Mouse (Mus musculus) frontal cortex, adult 2 months (tissue): ENCODE measurements around the gene Pkp4. TPM values are rescaled to one million over a fixed set of nuclear protein-coding genes. Genes with fewer than 3 reads are reported as not detected.

Source experiments
- DNase-seq, 2 experiments: peaks; one replicate each; pipeline ENCODE4 v3.0.0; 2022; ENCODE audit warnings: low spot score in 1 of 2; ENCODE audit errors: extremely low spot score in 1 of 2
- polyA plus RNA-seq: library from polyadenylated mRNA; depleted of rRNA; stranded (reverse); fragments of >200 nt; gene quantifications from 2 replicates; pipeline ENCODE4 v1.2.3, GENCODE M21; 2012; rRNA removed

Gene Pkp4
- 140 and 149 TPM in 2 replicates for polyA plus RNA-seq

DNA sequence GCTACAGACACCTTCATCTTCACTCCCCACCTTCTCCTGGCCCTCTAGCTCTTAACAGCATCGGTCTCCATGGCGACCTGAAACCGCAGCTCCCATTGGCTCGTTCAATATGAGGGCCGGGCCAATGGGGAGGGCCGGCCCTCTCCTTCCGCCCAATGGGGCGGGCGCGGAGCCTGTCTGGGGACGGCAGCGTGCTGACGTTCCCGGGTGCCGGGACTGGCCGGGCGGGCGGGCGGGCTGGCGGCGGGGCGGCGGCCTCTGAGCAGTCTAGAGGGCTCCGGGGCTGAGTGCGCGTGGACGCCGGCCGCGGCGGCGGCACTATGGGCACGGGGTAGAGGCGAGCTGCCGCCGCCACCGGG is at the start of gene Pkp4, which contains the start of gene Ccdc148:
Pkp4 (plus strand) TSS at position 246 of the 359 bp plus-strand sequence.
Ccdc148 (minus strand) TSS at position 79 of the 359 bp plus-strand sequence.
- peak; percentile 89 to 94 for DNase-seq

DNA sequence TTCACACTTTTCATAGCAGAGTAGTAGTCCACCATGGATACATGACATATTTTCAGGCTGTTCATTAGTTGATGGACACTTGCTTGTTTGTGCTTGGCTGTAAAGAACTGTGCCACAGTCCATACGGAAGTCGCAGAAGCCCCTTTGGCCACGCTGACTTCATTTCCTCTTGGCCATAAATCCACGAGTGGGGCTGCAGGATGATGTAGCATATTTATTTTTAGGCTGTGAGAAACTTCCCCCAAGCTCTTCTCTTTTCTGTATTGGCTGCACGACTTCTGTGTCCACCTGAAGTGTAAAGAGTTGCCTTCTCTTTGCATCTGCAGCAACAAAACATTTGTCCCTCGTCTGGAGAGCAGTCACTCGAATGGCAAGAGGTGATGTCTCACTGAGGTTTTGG is 31.6 kb upstream of the Pkp4 start:
- DNase-seq, result no peak

DNA sequence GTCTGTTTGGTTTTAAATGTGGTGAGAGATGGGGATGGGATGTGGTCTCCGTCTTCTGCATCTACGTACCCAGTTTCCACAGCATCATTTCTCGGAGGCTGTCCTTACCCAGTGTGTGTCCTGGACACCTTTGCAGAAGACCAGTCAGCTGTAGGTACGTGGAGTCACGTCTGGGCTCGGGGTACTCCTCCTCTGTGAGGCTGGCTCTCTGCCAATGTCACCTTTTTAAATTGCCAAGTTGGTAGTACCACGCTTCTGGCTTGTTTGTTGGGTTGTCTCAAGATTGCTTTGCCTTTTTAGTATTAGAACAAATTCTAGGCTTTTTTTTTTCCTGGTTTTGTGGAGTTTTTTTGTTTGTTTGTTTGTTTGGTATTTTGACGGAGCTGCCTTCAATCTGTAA is 30.8 kb upstream of the Pkp4 start:
- no peak for DNase-seq

DNA sequence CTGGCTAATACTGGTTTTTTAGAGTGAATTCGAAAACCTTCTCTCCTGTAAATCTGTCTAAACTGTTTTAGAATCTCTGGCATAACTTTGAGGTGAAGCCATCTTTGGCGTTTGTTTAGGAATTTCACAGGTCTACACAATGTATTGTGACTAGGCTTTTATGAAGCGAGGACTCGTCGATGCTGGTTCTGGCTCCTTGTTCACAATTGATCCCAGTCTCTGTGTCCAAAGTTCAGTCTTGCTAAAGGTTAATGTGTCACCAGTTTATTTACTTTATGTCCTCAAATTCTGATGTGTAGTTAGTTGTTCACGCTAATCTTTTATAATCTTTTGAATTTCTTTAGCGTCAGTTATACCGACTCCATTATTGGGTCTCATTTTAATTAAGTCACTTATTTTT is 29.6 kb upstream of the Pkp4 start:
- no peak for DNase-seq

DNA sequence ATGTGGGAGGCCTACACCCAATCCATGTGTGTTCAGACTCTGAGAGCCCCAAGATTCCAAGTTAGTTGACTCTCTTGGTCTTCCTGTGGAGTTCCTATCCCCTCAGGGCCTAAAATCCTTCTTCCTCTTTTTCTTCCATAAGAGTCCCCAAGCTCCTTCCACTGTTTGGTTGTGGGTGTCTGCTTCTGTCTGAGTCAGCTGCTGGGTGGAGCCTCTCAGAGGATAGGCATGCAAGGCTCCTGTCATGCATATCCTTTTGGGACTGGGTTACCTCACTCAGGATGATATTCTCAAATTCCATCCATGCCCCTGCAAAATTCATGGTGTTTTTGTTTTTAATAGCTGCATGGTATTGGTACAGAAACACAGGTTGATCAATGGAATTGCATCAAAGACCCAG is 5.2 kb upstream of the Pkp4 start:
- no peak for DNase-seq

DNA sequence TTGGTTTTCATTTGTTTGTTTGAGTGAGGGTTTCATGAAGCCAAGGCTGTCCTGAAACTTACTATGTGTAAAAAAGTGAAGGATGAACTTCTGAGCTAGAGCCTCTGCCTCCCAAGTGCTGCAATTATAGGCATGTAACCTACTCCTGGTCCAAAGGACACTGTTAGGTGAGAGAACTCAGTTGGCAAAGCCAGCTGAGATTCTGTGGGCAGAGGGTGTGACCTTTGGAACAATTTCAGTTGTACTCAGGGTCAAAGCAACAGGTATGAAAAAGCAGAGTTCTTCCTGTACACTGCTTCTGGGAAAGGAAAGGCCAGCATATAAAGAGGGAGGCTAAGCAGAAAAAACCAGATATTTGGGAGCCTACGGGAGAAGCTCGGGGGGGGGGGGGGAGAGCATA is 2.5 kb upstream of the Pkp4 start:
- DNase-seq, result no peak

DNA sequence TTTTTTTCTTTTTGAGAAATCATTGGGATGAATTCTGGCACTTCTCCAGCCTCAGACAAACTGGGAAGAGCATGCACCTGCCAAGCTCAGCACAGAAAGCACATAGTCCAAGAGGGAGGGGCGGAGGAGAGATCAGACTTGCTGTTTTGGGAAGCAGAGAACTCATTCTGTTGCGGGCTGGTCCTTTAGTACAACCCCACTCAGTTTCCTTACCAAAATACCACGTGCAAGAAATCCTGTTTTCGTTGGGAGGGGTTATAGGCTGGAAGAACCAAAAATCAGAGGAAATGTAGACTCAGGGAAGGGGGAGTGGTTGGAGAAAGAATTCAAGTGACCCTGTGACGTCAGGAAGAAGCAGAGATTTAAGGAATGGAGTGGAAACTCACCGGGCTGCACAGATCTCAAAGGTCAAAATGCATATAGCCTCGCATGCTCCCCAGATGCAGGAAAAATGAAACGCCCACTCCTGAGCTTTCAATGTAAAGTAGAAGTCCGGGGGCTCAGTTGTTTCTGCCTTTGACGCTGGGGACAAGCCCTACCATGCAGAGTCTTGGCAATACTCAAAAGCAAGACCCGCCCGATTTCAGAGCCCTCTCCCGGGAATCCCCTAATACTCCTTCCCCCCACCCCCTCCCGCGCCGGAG is 567 bp upstream of the Pkp4 start:
- peak; percentile 22 to 35 for DNase-seq

DNA sequence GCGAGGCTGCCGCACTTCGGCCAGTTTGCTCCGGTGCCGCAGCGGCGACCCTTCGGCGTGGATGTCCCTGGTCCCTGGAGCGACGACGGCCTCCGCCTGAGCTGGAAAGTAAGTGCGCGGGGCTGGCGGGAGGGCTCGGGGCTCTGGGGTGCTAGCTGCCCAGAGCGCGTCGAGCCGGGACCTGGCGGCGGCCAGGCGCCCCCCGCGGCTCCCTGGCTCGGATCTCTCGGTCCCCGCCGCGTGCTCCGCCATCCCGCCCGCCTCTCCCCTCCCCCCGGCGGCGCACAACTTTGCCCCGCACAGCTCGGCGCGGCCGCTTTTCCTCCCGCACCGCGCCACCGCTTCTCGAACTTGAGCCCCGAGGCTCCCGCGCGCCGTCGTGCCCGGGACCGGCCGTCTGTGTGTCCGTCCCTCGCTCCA is 381 bp downstream of the Pkp4 start:
- DNase-seq, result no peak

DNA sequence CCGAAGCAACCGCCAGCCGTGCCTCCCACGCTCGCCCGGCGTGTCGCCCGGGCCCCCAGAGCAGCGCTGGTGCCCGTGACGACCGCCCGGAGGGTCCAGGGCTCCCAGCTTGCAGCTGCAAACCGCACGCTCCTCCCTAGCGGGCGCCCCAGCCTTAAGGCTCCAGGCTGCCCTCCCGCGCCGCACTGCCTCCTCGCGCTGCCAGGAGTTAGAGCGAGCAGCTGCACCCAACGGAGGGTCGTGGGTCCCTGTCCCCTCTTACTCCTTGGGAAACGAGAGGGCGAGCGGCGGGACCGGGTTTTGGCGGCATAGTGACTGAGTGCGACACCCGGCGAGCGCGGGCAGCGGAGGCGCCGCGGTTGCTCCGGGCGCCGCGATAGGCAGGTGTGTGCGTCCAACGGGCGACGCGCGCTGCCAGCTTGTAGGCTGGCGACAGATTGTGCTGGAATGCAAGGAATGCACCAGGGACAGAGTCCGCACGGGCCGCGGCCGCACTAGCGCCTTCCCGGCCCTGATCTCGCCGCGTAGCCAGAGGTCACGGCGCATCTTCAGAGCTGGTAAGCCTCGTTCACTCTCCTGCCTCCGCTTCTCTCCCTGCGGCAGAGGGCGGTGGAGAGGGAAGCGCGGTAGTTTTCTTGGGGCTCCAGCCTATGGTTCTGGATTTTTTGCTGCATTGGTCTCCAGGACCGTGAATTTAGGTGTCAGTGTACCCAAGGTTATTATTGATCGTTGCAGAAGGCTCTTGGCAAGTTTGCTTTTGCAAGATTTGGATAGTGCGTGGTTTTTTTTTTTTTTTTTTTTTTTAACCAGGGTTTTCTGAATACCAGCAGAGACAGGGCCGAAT is 1.0 kb downstream of the Pkp4 start:
- DNase-seq, result peak; percentile 28 to 75

DNA sequence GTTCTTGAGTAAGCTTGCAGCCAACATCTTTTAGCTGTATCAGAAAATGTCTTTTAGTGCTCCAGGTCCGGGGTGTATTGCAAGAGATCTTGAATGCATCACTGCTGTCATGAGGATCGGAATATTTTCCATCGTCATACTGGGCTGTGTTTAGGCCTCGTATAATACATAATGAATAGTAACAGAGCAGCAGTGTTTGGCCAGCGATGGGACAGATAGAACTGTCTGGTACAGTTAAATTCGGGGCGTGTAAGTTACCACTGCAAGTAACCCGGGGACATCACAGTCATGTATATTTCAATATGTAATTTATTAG is 1.6 kb downstream of the Pkp4 start:
- peak in 1 of 2 experiments; percentile 26 for DNase-seq

DNA sequence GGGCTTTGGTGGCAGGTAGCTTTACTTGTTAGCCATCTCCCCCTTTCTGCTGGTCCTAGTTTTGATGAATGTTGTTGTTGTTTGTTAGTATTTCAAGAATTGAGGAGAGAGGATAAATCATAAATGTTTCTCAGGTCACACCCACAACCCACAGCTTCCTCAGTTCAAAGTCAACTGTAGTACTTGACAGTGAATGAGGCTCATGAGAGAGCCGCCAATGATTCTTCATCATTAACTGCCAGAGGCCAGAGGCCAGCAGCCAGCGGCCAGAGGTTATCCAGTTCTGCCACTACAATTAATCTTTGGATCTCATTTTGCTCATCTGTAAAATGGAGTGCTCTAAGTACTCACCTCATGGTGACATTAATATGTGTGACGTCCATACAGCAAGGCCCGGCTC is 6.3 kb downstream of the Pkp4 start:
- no peak for DNase-seq

DNA sequence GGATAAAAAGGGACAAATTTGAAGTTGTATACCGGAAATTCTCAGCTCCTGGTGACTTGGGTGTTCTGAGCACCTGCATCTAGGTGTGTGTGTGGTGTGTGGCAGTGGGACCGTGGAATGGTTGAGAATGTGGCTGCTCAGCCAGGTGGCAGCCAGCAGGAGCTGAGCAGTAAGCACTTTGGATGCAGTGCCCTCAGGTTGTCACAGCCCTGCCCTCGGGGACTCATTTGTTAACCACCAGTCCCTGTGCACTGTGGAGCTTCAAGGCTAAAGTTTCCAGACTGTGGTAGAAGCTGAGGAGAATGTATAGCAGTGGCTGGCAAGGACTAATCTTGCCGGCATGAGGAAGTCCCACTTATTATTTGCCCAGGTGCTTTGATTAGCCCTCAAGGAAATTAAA is 7.2 kb downstream of the Pkp4 start:
- DNase-seq, result no peak

DNA sequence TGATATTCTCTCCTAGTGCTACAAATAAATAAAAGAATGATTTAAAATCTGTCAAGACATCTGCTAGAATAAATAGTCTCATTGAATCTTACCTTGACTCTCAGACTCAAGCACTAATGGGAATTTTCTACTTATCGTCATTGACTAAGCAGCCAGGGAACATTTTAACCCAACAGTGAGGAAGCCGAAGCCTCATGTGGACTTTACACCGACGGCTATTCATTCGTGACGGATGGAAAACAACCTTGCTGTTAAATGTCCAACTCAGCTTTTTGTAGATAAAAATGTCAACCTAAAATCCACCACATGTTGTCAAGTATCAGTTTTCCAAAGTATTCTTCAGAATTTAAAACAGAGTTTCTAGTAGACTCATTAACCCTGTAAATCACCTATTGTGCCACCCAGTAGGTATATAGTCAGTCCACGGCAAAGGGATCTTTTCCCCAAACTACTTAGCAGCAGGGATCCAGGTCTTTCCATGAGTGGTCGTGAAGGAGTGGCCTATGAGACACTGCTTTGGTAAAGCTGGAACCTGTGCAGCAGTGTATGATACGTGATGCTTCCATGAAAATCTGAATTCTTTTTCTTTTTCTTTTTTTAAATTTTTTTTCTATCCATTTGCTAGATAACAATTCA is 9.0 kb downstream of the Pkp4 start:
- DNase-seq, result no peak

DNA sequence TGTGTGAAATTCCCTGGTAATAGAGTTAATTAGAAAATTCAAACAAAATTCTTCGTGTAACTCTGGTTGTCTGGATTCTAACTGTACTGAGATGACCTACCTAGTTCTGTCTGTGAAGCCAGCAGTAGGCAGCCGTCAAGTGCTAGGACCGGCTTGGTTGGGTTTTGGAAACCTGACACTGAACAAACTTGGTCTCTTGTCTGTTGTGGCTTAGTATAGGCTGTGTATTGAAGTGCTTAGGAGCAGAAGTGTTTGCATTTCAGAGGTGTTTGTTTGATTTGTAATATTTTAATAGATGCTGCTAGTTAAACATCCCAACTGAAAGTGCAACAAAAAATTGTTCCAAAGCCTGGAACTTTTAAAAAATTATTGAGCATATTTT is 9.5 kb downstream of the Pkp4 start:
- DNase-seq, result no peak

DNA sequence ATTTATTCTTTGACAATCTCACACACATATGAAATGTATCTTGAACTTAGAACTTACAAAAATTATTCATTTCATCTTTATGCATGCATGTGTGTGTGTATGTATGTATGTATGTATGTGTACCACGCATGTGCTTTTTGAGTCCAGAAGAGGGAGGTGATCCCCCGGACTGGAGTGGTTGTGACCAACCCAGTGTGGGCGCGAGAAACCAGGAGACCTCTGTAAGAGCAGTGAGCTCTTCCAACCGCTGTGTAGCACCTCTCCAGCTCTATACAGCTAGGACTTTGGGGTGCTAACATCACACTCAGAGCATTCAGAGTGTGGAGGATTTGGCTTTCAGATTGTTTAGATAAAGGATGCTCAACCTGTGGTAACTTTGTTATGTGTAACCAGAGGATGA is 9.9 kb downstream of the Pkp4 start:
- no peak for DNase-seq

DNA sequence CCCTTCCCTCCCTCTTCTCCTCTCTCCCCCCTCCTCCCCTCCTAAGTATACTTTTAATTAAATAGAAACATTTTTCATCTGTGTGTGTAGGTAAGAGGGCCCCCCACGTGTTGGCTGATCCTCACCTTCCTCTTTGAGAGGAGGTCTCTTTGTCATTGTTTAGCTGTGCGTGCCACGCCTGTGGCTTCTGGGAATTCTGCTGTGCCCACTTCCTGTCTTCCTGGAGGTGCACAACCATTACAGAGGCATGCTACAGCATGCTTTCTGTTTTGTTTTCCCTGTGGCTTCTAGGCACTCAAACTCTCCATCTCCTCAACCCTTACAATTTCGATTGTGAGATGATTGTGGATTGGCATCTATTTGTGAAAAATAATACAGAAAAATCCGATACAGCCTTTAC is 10.9 kb downstream of the Pkp4 start:
- DNase-seq, result no peak

DNA sequence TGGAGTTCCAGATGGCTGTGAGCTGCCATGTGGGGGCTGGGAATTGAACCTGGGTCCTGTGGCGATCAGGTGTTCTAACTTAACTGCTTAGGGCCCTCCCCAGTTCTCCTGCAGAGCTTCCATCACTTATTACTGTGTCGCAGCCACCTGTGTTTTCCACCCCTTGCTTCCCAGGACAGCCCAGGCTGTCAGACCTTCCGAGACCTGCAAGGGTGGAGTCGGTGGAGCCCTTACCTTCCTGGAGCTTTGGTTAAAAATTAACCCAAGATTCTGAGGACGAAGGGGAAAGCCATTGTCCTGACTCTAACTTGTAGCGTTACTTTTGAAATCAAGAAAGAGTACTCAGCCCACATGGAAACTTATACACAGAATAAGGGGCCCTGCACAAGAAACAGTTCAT is 15.3 kb downstream of the Pkp4 start:
- no peak for DNase-seq

DNA sequence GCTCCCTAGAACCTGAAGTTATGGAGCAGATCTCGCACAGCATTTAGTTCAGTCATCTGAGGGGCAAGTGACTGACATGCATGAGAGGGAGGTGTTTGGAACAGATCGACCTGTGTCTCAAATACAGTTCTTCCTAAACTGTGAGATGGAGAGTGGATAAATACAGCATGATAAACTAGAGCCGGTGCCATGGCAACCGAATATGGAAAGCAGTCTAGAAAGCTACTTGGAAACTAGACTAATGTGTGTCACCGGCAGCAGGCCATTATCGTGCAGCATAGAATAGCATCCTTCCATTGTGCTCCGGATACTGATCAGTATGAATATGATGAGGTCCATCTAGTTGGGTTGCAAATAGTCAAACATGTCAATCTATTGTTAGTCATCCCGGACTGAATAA is 17.5 kb downstream of the Pkp4 start:
- DNase-seq, result peak; percentile 62 to 64

DNA sequence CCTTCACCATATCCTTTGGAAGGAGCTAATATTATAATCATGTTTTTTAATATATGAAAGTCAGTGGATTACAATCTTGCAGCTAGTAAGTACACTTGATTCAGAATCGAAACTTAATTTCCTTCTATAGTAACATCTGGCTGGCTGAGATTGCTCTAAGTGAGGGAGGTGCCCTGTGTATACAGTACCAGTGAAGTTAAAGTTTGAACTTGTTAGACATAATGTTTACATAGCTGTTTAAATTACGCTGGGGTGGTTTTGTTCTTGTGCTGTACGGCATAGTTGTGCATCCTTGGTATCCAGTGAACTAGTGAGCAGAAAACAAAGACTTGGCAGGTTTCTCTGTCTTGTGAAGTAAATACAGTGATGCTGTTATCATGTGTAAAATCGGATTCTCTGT is 18.3 kb downstream of the Pkp4 start:
- no peak for DNase-seq

DNA sequence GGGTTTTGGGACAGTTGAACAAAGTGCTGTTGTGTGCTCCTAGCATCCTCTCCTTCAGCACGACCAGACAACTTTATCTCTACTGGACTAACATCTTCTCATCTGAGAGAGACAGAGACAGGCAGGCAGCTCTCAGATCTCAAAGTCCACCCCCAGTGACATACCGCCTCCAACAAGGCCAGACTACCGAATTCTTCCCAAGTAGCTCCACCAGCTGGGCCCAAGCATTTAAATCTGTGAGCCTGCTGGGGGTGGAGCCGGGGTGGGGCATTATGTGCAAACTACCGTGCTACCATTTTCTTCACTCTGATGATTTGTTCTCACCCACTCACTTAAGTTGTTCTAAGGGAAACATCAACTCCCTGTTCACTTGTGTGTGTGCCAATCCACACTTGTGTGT is 18.8 kb downstream of the Pkp4 start:
- DNase-seq, result no peak

DNA sequence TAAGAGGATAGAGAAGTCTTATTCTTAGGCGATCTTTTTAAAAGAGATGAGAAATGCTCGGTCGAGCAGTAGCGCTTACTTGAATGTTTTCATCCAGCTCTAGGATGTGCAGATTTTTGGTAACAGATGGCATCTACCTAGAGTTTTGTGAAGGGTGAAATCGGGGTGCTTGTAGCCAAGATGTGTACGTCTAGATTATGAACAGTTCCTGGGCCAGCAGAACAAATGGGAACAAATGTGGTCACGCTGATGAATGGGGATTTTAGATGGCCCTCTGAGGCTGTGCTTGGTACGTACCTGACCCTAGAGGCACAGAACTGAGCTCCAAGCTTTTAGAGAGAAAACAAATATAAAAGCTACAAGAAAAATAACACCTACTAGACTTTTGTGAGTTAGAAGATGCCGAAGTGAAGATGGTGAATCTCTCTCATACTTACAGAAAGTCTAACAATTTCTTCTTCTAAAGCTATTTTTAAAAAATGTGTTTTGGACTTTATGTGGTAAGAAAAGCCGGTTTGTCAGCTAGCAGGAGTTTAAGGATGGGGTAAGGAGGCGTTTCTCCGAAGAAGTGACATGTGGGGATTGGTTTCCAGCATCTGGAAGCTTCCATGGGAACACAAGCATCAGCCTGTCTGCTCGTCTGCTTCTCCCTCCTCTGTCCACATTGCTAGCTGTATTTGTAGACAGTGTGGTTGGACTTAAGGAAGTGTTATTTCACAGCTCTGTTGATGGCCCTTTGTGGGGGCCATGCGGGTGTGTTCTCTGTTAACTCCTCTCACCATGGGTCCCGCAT is 20.9 kb downstream of the Pkp4 start:
- peak; percentile 39 to 61 for DNase-seq
